Mouse (Mus musculus) testis, postnatal 10 days (tissue): ENCODE measurements around the gene Gm47959.
"Not testable (repeated sequence)": the region's sequence is repeated elsewhere in the genome, so short reads cannot be mapped to it uniquely, and the experiment has no call there.

ENCODE experiments used
- DNase-seq: peaks from one replicate; pipeline ENCODE4 v3.0.0; 2021; ENCODE audit warnings: low spot score

Gene Gm47959

DNA sequence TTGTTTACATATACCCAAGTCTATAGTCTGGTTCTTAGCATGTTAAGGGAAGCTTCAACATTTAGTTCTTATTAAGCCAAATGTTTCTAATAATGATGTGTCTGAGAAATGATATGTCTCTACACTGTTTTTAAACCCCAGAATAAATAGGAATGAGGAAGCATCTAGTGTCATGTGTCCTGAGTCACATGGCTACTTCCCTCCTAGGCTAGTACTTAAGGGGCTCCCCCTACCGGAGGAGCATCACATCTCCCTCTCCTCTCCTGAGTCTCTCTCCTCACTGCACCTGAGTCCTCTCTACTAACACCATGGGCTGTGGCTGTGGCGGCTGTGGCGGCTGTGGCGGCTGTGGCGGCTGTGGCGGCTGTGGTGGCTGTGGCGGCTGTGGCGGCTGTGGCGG lies at the start of gene Gm47959:
Gene Gm47959, plus strand, starts transcription at position 243 of the 400 bp plus-strand sequence.
- not testable (repeated sequence) for DNase-seq

DNA sequence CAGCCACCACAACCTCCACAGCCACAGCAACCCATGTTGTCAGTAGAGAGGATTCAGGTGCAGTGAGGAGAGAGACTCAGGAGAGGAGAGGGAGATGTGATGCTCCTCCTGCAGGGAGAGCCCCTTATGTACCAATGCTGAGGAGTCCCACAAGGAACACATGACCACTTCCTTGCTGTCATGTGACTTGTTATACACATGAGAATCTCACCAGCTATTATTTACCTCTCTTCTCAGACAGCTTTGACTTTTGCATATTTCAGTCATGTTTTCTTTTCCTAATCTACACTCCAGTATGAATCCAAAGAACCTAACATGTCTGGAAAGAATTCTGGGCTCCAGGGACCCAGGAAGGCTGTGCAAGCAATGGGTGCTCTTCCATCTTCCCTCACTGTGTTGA lies 44.4 kb upstream of the Gm47959 start, which contains the start of gene Gm7544:
Gene Gm7544, minus strand, starts transcription at position 101 of the 400 bp plus-strand sequence.
- not testable (repeated sequence) for DNase-seq

DNA sequence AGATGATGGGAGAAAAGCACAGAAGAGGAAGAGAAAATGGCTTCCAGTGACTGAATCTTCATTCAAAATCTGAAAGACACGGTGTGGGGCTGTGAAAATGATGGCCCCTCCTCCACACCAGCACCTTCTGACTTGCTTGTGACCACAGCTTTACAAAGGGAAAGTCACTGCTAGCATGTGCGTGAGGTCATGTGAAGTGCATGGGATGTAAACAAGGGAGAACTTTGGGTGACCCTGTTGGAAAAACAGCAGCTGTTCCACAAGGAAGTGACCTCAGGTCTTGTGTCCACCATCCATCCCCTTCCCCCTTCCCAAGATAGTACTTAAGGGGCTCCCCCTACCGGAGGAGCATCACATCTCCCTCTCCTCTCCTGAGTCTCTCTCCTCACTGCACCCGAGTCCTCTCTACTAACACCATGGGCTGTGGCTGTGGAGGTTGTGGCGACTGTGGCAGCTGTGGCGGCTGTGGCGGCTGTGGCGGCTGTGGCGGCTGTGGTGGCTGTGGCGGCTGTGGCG lies 40.4 kb upstream of the Gm47959 start, which contains the start of gene Gm47955:
Gene Gm47955, plus strand, starts transcription at position 417 of the 516 bp plus-strand sequence.
- no peak for DNase-seq

DNA sequence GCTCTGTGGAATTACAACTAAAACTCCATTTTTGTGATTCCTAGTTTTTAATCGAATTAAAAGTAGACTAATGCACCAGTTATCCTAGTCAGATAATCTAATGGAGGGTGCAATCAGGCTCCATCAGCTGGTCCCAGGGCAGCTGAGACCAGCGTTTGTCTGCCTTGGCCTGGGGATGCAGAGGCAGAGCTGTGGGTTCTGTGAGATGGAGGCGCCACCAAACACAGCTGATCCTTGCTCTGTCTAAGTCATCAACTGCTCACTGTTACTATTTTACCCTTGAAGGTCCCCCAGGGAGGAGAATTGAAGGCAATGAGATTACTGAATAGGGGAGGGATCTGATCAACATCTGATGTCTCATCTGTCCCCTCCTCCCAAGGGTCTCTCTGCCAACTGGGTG lies 33.9 kb upstream of the Gm47959 start:
- DNase-seq = no peak

DNA sequence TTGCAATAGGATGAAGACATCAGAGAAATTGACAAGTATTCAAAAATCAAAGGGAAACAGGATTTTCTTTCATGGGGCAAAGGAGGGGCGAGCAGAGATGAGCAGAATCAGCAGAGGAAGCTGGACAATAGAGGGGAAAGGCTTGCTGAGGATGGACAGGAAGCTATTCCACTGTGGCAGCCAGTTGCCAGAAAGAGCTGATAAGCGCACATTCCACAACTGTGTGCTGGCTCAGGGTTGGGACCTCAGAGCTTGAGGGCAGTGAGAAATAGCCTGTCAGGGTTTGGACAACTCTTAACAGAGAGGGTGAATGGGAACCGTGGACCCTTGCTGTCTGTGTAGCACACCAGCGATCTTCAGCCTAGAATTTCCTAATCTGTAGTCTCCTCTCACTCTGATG lies 28.3 kb upstream of the Gm47959 start:
- DNase-seq = no peak

DNA sequence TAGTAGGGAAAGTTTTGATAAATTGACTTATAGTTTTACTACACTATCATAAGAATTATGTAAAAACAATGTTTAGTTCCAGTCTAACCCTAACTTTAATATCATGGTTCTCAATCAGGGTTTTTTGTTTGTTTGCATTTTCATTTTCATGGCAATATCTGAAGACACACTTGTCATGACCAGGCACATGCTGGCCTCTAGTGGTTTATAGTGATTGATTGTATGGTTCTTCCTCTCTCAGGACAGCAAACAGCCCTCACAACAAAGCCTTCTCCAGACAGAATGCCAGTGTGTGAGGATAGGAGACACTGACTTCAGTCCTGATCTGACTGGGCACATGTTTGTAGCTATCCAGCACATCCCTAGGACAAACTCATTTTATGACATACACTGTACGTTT lies 27.1 kb upstream of the Gm47959 start:
- DNase-seq = no peak

DNA sequence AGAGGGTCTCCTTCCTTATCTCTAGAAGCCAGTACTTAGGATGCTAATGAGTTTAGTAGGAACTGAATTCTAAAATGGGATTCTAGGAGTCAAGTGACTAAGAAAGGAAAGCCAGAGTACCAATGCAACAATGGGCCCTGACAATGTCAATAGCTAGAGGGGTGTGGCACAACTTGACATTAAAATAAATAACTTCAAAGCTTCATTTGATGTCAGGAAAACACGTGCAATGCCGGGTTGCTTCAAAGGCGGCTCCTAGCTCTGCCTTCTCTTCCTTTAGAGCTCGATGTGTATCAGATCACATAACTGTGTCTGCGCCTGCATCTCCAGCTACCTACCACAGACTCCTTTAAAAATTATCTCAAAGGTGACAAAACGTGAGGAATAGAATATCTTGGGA lies 26.4 kb upstream of the Gm47959 start:
- no peak for DNase-seq

DNA sequence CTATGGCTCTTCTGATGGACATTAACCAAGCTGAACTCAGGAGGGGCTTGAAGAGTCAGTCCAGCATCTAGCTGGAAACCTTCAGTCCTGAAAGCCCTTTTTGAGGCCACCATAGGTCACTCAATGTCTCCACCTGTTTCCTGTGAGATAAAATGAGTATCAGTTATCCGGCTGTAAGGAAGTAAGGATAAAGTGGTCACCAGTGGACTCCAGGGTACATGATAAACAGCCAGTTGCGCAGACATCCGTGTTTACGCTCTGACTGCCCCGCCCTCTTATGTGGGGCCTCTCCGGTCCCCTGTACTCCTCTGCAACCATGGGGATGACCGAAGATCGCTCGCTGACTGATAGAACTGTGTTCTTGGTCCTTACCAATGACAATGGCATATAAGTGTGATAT lies 26.0 kb upstream of the Gm47959 start:
- no peak for DNase-seq

DNA sequence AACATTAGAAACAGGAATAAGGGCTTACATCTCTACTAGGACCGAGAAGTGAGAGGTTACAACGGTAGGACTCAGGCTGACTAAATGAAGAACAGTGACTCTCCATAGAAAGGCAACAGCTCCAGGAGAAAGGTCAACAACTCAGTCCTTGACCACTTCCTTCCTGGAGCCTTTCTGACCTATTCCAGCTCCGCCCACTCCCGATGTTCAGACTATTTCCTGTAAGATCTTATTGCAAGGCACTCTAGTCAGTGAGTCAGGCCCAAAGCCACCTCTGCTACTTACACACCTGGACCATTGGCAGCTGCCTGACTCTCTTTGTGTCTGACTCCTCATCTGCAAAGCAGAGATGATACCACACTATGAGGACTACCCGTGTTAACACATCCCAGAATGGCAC lies 24.6 kb upstream of the Gm47959 start:
- no peak for DNase-seq

DNA sequence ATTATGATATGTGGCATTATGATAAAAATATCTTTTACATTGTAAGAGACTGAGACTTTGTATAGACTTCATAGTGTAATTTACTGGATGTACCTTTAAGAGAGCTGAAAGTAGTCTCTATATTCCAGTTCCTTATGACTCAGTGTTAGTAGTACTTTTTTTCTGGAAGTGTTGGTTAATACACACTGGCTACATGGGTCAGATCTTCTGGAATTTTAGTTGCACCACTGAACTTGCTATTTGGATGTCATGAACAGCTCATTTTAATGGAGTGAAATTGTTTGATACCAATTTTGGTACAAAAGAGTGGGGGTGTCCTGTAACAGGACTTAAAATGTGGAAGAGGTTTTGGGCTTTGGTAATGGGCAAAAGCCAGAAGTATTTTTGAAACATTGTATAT lies 22.5 kb upstream of the Gm47959 start:
- no peak for DNase-seq

DNA sequence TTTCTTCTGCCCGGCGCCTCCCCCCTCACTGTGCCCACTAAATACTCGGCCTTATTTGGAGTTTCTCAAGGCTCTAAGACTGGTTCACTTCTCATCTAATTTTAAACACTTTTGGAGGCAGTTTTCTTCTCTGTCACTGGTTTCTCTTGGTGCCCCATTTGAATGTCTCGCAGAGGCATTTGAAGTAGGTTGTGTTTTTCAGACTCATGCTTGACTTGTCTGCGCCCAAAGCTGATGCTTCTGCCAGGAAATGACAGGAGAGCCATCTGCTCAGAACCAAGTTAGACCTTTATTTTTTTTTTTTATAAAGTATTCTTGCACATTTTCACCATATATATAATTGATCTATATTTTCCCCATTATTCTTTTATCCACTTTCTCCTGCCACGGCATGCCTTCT lies 13.6 kb upstream of the Gm47959 start:
- no peak for DNase-seq

DNA sequence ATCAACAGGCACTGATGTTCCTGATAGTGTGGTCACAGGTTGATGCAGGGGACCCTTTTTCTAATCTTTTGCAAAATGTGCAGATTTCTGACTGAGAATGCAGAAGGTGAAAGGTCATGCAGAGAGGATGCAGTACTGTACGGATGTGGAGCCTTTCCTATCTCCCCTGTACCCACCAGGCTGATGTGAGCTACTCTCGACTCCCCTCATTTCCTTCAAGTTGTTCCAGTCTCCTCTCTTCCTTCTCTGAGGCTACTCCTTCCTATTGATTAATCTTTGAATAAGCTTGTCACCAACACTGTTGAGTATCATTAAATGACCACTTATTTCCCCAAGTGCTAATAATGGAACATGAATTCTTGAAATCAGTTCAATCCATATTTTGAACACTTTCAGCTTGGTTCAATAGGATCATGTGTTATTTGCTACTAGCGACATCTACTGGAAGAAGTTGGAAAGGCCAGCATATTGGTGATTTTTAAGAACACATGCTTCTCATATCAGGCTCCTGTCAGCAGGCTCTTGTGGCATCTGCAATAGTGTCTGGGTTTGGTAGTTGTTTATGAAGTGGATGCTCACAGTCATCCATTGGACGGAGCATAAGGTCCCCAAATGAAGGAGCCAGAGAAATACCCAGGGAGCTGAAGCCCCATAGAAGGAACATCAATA lies 12.7 kb upstream of the Gm47959 start:
- DNase-seq = no peak

DNA sequence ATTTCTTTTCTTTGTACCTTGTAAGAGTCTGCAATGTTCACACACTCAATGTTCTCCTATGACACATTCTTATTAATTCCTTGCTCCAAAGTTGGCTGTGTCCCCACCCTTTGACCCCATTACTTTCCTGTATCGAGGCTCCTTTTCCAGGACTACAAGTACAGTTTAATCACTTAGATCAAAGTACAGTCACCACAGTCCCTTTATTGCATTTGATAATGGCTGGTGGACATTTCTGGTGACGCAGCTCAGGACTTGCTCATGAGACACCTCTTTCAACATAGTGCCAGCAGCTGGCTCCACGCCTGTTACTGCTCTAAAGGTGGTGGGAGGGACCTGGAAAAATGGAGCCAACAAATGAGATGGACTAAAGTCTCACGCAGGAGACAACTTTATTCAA lies 9.3 kb upstream of the Gm47959 start:
- no peak for DNase-seq

DNA sequence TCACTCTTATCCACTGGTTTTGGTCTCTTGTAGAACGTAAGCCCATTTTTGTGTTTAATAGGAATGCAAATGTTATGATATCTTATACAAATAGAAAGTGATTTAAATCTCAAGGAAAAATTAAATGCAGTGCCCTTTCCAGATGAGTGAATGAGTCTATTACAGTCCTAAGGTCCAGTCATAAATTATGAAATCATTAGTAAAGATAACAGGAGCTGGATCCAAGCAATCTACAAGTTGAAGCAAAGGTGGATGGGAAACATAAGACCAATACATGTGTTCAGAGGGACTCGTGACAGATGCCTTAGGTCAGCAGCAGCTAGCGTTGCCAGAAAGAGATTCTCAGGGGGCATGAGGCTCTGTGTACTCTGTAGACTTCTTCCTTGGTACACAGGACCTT lies 8.8 kb upstream of the Gm47959 start:
- DNase-seq = no peak

DNA sequence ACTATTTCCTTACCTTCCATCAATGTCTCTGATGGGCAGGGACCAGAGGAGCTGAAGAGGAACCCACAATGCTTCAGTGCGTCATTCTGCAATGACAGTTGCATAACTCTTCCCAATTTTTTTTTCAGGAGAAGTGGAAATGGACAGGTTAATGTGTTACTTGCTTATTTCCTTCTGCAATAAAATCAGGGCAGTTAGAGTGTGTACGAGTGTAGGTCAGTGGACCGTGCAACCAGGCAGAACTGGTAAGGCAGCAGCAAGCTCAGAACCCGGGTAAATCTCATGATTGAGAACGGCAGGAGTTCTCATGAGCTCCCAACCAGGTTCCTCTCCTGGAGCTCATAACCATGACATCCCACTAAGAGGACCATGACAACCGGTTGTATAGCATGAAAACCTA lies 8.3 kb upstream of the Gm47959 start:
- DNase-seq = no peak

DNA sequence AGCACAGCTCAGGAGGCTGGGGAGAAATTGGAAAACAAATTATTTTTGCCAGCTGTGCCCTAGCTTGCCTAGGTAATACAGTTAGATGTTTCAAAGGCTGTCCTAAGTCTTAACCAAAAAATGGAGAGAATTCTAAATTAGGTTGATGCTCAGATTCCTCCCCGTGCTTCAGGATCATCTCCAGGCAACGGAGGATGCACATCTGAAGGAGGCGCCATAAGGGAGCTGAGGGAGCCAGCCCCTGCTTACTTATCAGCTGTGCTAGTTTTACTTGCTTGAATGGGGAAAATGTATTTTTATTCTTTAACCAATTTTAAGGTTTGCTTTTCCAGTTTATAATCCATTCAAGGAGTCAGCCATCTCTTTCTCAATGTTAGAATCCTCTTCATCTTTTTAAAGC lies 6.4 kb upstream of the Gm47959 start:
- DNase-seq = no peak

DNA sequence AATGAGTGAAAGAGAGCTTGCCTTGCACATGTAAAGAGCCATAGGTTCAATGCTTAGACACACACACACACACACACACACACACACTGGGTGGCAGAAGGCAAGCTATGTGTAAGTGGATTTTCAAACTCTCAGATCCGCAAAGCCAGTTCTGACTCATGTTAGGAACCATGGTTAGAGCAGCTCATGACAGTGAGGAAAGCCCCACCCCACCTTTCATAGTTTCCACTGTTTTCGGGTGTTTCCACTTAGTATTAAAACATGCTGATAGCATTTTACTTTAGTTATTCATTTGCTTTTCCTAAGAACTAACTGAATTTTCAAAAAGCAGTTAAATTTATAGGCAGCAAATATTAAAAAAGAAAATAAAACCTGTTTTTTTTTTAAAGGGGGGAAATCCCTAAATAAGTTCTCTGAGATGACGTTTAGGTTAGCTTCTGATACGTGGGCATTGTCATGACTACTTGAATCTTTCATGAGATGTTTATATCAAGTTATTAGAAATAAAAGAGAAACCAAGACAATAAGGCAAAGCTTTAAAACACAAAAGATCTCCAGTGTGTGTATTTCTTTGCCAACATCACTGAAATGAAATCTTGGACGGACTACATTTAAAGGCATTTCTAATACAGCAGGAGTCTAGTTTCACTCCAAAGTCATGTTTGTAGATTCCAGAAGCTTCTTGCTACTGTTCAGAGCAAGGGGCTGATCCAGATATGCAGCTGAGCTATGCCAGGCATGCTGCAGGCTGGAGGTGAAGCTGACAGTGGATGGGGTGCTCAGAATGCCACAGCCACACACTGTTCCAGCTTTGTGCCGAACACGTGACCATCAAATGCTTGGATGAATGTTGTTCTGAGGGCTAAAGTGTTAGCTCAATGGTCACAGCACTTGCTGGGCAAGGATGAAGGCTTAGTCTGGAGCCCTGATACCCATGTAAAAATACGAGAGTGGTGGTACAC lies 6.2 kb downstream of the Gm47959 start:
- no peak for DNase-seq

DNA sequence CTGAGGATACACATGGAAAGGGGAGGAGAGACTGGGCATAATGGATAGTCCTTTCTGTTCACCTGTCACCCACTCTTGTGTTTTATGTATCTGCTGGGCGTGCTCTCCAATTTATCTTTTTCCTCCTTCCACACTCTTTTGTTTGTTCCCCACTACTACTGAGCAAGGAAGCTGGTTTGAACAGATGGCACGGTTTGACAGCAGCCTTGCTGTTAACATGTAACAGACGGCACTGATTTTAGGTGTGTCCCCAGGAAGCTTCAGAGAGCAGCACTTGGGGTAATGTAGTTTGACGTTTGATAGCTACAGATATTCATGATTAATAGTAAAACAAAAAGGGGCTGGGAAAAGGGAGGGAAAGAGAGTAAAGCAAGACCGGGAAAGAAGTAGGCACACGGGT lies 7.1 kb downstream of the Gm47959 start:
- DNase-seq = no peak

DNA sequence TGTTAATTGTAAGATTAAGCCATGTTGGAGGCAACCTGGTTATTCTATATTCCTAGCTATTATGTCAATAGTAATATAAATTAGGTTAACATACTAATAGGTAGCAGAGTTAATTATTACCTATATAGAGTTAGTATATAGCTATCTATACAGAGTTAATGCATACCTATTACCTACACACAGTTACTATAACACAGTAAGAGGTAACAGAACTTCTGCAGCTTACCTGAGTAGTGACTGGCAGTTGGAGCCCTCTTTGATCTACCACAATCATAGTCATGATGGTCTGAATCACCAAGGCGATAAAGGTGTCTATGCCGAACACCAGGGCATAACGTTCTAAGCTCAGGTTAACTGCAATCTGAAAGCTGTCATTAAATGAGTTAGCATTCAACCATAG lies 14.1 kb downstream of the Gm47959 start:
- no peak for DNase-seq

DNA sequence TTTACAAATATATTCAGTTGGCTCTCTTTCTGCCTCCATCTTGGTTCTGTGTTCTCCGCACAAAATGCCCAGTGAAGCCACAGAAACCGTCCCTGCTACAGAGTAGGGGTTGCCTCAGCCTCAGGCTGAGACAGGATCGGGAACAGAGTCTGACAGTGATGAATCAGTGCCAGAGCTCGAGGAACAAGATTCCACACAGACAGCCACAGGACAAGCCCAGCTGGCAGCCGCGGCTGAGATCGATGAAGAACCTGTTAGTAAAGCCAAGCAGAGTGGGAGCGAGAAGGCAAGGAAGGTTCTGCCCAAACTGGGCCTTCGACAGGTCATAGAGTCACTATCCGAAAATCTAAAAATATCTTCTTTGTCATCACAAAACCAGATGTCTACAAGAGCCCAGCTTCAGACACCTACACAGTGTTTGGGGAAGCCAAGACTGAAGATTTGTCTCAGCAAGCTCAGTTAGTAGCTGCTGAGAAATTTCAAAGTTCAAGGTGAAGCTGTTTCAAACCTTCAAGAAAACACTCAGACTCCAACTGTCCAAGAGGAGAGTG lies 15.1 kb downstream of the Gm47959 start:
- no peak for DNase-seq

DNA sequence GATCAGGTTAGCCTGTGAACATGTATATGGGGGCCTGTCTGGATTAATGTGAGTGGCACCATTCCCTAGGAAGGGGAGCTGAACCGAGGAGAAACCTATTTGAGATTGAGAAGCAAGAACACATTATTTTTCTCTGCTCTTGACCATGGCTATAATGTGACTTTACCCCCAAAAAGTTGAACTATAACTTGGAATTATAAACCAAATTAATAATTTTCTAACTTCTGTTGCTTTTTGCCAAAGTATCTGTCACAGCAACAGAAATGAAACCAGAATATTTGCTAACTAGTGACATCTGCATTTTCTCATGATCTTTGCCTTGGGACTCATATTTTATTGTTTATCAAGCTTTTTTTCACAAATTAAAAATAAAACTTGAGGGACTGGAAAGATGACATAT lies 16.2 kb downstream of the Gm47959 start:
- no peak for DNase-seq

DNA sequence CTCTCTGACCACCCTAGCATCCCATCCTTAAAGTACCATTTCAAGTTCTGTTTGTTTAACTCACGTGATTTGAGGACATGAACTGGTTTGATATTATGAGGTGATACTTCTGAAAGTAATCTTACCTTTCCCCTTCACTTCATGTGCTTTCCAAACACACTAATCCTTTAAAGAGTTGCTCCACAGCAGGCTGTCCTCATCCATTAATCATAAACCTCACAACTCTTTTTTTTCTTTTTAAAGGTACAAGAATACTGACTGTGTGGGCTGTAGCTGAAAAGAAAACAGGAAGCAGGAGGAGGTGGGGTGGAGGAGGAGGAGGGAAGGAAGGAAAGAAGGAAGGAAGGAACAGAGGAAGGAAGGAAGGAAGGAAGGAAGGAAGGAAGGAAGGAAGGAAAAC lies 31.6 kb downstream of the Gm47959 start:
- no peak for DNase-seq

DNA sequence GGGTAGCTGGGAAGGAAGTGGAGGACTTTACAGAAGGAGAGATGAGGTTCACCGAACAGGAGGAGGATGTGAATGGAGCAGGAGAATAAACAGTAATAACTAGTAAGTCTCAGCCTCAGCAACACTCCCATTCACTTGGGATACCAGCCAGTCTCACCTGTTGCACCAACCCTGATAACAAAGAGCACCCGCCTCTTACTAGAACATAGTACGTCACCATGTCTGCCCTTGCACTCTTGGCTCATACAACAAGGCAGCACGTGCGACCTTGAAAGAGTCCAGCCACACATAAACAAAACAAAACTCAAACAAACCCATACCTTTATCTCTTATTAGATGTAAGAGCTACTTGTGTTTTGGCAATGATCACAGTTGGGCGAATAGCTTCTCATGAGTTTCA lies 32.2 kb downstream of the Gm47959 start:
- no peak for DNase-seq
